Mouse (Mus musculus): Measurements from ENCODE around the gene Ano6.

Gene Ano6

GRCm38 (mm10) chr15:95769576-95769975, 21.1 kb upstream of the Ano6 start:
- no peak for DNase-seq

GRCm38 (mm10) chr15:95770307-95770706, 20.3 kb upstream of the Ano6 start:
- no peak for DNase-seq

- peak; percentile 24 for DNase-seq
Measured at GRCm38 (mm10) chr15:95772374-95772773, 18.3 kb upstream of the Ano6 start.

- DNase-seq = no peak
Measured at GRCm38 (mm10) chr15:95772861-95773836, 17.5 kb upstream of the Ano6 start.

GRCm38 (mm10) chr15:95774197-95774596, 16.4 kb upstream of the Ano6 start:
- no peak for DNase-seq

- DNase-seq = no peak
Measured at GRCm38 (mm10) chr15:95774674-95775414, 15.8 kb upstream of the Ano6 start.

GRCm38 (mm10) chr15:95777743-95778142, 12.9 kb upstream of the Ano6 start:
- no peak for DNase-seq

- DNase-seq = no peak
Measured at GRCm38 (mm10) chr15:95778710-95779109, 11.9 kb upstream of the Ano6 start.

- DNase-seq = no peak
Measured at GRCm38 (mm10) chr15:95786624-95787023, 4.0 kb upstream of the Ano6 start.

- DNase-seq = no peak
Measured at GRCm38 (mm10) chr15:95787578-95787977, 3.1 kb upstream of the Ano6 start.

GRCm38 (mm10) chr15:95789562-95790528, 798 bp upstream of the Ano6 start:
- DNase-seq = no peak

- DNase-seq = no peak
Measured at GRCm38 (mm10) chr15:95791141-95791791, 623 bp downstream of the Ano6 start.

- no peak for DNase-seq
Measured at GRCm38 (mm10) chr15:95791855-95792254, 1.2 kb downstream of the Ano6 start.

GRCm38 (mm10) chr15:95792261-95793260, 1.9 kb downstream of the Ano6 start:
- no peak for DNase-seq

GRCm38 (mm10) chr15:95793748-95794491, 3.3 kb downstream of the Ano6 start:
- DNase-seq = no peak

- no peak for DNase-seq
Measured at GRCm38 (mm10) chr15:95794611-95795565, 4.2 kb downstream of the Ano6 start.

- no peak for DNase-seq
Measured at GRCm38 (mm10) chr15:95796062-95796461, 5.4 kb downstream of the Ano6 start.

GRCm38 (mm10) chr15:95797144-95797983, 6.7 kb downstream of the Ano6 start:
- no peak for DNase-seq
